Mouse (Mus musculus) heart, postnatal 36 days (tissue): ENCODE data around the gene Gtdc1. TPM values are rescaled to one million over a fixed set of nuclear protein-coding genes. Genes with fewer than 3 reads are reported as not detected.

Experiments
- DNase-seq, 2 experiments: peaks; one replicate each; pipeline ENCODE4 v3.0.0; 2021 to 2022
- intact Hi-C: fragments of 180-260 bp; cut with DNase I; formaldehyde crosslinking; loops from one replicate; pipeline ENCODE4 v1.15.1; 2025
- total RNA-seq, 2 experiments: library from RNA; stranded (reverse); gene quantifications; 2 replicates each; pipeline ENCODE4 v1.2.3; 2021

Gtdc1 gene
- total RNA-seq, 2 experiments from 2014 or later = 14.3 to 21.3 TPM

DNA sequence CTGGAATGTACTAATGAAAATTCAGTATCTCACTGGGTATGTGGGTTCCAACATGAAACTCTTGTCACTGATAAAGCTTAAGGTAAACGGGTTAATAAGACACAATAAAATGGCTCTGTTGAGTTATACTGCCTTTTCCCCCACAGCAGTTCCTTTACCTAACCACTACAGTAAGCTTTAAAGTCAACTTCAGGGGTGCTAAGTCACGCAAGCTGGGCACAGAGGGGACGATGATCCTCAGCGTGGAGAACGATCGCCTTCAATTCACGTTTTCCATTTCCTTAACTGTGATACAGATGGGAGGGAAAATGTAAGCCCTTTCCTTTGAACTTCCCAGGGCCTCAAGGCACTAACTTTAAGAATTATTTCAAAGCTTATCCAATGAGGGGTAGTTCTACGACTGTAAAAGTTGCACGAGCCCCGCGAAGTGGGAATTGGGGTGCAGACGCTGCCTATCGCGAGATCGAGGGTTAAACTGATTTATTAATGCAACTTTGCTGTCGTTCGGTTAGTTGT is 1.2 kb downstream of the Gtdc1 start:
- intact Hi-C loops = loop anchor here (2.0 to 10.0 kb wide), 3 partner anchors 185 to 1519 kb away; no protein-coding TSS in a partner anchor
- no peak for DNase-seq

DNA sequence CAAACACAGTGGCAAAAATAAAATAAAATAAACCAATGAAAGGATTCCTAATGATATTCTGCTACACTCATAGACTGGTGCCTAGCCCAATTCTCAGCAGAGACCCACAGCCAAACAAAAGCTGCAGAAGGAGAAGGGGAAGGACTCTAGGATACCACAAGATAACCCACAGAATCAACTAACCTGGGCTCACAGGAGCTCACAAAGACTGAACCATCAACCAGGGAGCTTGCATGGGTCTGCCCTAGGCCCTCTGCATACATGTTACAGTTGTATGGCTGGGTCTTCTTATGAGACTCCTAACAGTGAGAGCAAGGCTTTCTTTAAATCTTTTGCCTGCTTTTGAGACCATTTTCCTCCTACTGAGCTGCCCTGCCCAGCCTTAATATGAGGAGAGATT is 2.8 kb downstream of the Gtdc1 start:
- intact Hi-C loops = loop anchor here (10.0 kb wide), 2 partner anchors 370 to 1520 kb away; no protein-coding TSS in a partner anchor
- no peak for DNase-seq

DNA sequence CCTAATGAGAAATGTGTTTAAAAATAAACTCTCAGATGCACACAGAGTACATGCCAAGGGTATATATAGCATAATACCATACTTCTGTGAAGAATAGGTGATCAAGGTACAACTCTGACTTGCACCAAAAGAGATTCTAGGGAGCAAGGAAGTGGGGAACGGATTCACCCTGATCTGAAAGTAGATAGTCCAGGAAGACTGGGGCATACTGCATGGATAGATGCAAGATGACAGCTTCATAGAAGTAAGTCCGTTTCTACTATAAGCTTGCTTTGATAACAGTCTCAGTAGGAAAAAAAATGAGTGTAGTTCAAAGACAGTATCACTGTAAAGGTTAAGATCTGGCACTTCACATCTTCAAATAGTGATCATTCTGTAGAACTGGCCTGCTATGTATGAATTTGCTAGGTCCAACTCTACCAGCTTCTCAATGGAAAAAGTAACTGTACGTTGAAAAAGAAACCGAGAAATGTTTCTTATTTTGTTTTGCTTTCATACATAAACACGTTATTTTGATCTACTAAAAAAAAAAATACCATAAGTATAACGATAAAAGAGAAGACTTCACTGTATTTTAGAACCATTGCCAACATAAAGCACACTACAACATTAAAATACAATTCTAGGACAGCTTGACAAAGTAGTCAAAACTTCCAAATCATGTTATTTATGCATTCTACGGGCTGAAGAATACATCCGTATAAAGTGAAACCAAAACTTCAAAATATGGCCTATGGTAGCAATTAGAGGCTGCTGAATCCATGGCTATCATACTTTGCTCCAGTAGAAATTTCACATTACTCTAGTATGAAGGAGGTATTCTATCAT is 4.2 kb downstream of the Gtdc1 start:
- intact Hi-C loops = loop anchor here (10.0 kb wide), 2 partner anchors 368 to 1522 kb away; no protein-coding TSS in a partner anchor
- DNase-seq = no peak

DNA sequence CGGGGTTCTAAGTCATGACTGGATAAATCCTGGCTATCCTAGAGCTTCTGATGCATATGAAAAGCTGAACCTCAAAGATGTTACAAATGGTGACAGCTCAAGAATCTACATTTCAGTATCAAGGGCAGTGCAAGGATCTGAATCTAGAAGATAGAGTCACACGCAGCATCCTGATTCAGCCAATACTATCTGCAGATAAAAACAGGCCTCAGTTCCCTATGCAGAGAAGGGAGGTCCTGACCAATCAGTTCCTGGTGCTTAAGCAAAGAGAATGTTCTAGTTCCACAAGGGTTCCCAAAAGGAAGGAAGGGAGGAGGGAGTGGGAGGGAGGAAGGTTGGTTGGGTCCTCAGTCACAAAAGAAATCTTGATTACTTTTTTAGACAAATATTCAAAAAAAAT is 5.0 kb downstream of the Gtdc1 start:
- intact Hi-C loops = loop anchor here (10.0 kb wide), 2 partner anchors 368 to 1522 kb away; no protein-coding TSS in a partner anchor
- DNase-seq = no peak

DNA sequence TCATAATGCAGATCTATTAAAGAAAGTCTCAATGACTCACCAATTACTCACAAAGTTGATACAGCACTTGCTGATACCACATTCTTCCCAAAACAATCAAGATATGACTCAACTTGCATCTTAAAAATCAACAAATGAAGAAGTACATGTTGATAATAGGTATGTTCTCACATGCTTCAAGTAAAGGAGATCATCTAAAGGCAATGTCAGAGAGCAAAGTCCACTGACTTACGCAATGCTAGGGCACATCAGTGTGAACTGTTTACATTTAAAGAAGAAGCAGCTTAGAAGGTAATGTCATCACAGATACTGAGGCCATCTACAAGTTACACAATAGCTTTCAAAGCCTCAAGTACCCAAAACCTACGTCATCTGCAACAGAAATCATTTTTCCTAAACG is 7.0 kb downstream of the Gtdc1 start:
- intact Hi-C loops = loop anchor here (10.0 kb wide), 2 partner anchors 366 to 1524 kb away; no protein-coding TSS in a partner anchor
- DNase-seq = no peak

DNA sequence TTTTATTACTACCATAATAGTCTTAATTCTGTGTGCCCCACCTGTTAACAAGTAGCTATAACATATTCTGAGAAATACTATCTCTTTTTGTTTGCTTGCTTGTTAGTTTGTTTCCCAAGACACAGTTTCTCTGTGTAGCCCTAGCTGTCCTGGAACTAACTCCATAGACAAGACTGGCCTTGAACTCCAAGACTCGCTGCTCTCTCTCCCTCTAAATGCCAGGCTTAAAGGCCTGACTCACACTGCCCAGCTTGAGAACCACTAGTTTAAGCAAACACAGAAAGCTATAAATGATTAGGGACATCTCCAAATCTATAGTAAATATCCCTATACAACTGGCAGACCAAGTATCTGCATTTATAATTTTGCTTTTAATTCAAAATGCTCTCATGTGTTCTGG is 8.1 kb downstream of the Gtdc1 start:
- intact Hi-C loops = loop anchor here (5.0 kb wide), 1 partner anchor 1738 kb away; no protein-coding TSS in a partner anchor
- no peak for DNase-seq

DNA sequence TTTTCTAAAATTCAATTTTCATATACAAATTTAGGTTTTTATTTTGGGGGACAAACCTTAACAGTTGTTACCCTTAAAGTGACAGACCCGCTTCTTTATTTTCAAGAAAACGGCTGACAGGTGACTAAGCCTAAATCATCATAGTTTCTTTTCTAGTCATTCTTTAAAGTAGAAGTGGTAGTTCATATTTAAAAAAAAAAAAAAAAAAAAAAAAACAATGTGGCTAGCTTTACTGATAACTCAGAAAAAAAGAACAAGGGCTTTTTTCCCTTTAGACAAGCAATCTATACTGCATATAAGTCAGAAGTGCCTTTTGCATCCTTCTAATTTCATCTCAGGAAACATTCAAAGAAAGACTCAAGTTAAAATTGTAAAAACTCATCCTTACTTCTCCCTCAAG is 8.7 kb downstream of the Gtdc1 start:
- intact Hi-C loops = loop anchor here (5.0 kb wide), 1 partner anchor 1739 kb away; no protein-coding TSS in a partner anchor
- DNase-seq = no peak

DNA sequence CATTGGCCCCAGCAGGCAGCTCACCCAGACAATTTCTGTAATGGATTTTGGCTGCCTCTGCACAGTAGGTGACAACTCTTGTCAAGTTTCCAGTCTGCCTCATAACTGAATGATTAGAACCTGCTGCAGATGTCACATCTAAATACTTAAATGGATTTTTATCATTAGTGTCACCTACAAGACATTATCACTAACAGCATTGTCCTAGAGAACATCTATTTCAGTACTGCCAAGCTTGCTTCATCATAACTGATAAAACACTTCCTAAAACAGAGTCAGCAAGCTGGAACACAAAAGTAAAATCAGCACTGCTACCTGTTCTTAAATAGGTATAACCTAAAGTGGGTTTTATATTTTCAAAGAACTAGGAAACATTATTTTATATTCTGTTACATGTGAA is 11.2 kb downstream of the Gtdc1 start:
- DNase-seq = no peak
- intact Hi-C loops = loop anchor here (5.0 kb wide), 1 partner anchor 1741 kb away; no protein-coding TSS in a partner anchor

DNA sequence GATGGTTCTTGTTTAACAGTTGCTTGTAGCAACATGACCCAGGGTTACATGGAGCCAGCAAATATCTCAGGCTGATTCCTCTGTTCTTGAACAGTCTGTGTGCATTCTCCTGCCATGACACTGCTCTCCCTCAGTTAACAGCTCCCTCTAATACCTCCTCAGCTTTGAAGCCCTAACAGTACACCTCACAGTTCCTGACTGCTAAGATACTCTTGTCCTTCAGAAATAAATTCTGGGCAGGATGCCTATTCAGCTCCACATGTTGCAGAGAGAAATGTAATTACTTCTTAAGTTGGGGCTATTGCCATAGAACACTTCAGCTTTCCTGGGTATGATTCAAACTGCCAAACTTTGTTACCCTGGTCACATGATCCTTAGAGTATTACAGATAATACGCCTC is 29.7 kb downstream of the Gtdc1 start:
- intact Hi-C loops = no loop called here
- DNase-seq = no peak

DNA sequence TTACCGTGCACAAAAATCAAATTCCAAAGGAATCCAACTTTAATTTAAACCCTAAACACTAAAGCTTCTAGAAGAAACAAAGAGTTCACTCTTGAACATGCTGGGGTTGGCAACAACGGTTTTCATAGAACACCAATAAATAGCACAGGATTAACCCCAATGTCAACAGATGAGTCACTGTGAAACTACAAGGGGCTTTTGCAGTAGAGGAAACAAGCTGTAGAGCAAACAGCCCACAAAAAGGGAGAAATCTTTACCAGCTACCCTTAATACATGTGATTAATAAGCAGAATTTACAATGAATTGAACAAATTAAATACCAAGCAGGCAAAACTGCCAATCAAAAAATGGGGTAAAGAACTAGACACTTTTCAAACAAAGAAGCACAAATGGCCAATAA is 53.7 kb downstream of the Gtdc1 start:
- DNase-seq = no peak
- intact Hi-C loops = no loop called here

DNA sequence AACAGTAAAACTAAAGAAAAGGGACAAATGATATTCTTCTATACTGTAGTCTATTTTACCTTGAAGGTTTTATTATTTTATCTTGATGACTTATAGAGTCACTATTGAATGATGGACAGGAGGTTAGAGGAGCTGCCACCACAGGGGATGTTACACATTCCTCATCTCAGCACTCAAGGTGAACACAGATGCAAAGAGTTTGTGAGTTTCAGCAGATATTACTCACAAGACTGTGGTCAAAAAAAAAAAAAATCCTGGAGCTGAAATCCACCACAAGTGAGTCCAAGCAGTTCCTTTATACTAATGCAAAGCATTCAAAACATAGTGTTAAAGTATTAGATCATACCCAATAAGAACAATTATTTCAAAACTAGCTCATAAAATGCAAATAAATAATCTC is 62.7 kb downstream of the Gtdc1 start:
- intact Hi-C loops = no loop called here
- no peak for DNase-seq

DNA sequence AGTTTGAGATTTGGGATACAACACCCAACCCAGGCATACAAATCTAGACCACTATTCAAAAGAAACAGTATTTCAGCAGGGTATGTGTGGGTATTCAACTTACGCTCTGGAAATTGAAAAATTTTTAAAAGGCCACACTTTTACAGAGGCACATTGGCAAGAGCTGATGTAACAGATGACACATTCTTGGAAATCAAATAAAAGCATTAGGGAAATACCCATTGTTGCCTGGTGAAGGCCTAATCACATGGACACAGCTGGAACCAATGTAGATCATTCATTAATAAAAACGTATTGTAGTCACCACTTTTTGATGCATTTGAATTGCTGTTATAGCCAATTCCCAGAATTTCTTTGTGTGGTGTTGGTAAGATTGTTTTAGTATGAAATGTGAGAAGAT is 73.0 kb downstream of the Gtdc1 start:
- DNase-seq = no peak
- intact Hi-C loops = no loop called here

DNA sequence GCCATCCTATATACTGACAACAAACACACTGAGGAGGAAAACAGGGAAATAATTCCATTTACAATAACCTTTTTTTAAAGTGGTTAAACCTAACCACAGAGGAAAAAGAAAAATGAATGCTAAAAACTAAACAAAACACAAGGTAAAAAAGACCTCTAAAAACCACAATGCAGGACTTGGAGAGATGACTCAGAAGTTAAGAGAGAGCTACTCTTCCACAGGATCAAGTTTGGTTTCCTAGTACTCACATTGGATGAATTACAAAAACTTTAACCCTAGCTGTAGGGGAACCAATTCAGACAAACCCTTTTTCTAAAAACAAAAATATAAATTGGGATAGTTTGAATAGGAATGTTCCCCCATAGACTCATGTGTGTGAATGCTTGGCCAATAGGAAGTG is 77.8 kb downstream of the Gtdc1 start:
- intact Hi-C loops = no loop called here
- no peak for DNase-seq

DNA sequence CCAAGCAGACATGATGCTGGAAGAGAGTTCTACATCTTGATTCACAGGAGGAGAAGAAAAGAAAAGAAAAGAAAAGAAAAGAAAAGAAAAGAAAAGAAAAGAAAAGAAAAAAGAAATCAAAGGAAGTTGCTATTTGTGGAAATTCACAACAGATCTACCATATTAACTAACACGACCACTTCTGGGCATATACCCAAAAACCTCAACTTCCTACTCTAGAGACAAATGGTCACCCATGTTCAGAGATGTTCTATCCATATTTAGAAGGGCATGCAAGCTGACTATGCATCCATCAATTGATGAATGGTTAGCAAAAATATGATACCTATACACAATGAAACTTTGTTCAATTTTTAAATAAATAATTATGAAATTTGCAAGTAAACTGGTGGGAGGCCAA is 79.3 kb downstream of the Gtdc1 start:
- DNase-seq = no peak
- intact Hi-C loops = no loop called here

DNA sequence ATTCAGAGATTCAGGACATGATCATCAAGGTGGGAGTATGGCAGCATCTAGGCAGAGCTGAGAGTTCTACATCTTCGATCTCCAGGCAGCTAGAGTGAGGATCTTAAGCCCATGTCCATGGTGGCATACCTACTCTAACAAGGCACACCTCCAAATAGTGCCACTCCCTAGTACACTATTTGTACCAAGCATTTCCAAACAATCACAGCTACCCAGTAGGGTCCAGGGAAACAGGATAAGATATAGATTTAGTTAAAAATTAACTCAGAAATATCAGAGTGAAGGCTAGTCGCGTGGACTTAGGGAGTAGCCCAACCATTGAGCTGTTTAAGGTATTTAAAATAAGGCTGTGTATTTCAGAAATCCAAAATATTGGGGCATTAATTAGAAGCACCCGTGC is 82.0 kb downstream of the Gtdc1 start:
- DNase-seq = no peak
- intact Hi-C loops = no loop called here

DNA sequence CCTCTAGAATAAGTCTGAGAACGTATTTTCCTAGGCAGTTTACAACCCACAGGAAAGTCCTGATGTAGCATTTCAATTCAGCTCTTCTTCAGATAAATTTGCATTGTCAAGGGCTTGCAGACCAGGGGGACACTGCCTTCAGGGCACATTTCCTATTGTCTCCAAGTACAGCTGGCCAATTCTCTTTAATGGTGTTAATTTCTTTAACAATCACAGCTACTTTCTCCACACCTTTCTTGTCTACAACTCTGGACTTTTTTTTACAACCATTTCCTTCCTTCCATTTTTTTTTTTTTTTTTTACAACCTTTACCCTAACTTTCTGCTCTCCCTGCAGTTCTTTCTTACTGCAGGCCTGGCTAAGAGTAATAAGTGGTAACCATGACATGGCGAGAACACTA is 97.7 kb downstream of the Gtdc1 start:
- intact Hi-C loops = no loop called here
- no peak for DNase-seq

DNA sequence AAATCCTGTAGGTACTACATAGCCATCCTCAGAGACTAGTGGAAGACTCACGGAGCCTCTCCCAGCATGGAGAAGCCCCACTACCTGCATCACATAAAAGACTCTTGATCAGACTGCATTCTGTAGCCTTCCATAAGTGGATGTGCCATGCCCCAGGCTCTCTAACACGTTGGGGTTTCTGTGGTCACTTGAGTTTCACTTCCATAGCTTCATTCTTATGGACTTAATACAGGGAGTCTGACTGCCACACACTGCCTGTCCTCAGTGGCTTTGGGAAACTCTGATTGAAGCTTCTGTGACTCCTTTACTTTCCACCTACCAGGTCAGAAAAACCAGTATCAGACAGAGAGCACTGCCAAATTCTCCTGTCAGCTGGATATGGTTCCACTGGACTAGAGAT is 98.1 kb downstream of the Gtdc1 start:
- DNase-seq = no peak
- intact Hi-C loops = no loop called here

DNA sequence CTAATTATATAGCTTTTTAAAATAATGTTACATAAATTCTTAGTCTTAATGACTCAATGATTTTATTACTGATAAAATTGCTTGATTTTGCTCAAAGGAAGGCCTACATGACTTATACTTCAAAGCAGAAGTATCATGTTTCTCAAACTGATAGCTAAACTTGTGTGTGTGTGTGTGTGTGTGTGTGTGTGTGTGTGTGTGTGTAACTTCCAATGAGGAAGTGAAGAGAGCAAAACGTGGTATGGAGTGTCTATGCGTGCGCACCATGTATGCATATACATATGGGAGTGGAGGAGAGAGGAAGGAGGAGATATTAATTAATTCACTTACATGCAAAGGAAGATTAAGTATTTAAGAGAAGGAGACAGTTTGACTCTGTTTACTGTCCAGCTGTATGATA is 100.8 kb downstream of the Gtdc1 start:
- DNase-seq = no peak
- intact Hi-C loops = no loop called here

DNA sequence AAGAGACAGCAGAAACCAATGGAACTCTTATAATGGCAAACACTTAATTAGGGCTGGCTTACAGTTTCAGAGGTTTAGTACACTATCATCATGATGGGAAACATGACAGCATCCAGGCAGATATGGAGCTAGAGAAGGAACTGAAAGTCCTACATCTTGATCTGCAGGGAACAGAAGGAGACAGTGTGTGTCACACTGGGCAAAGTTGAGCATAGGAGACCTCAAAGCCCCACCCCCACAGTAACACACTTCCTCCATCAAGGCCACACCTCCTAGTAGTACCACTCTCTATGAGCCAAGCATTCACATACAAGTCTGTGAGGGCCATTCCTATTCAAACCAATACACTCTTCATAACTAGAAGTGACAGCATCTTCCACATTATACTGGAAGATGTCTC is 109.7 kb downstream of the Gtdc1 start:
- intact Hi-C loops = no loop called here

DNA sequence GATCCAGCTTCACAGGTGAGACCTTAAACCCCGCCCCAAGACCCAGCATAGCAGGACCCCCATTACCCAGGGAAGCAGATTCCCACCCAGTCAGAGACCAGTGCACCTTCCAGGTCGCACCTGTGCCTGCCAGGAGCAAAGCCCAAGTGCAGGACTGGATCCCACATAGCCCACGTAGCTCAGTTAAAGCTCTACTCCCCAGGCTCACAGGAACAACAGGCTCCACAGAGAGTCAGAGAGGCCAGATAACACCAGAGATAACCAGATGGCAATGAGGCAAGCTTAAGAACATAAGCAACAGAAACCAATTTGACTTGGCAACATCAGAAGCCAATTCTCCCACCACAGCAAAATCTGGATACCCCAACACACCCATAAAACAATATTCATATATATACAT is 113.7 kb downstream of the Gtdc1 start:
- DNase-seq = no peak
- intact Hi-C loops = no loop called here

More for the DNA sequence above, 109.7 kb downstream of the Gtdc1 start:
- no peak for DNase-seq

DNA sequence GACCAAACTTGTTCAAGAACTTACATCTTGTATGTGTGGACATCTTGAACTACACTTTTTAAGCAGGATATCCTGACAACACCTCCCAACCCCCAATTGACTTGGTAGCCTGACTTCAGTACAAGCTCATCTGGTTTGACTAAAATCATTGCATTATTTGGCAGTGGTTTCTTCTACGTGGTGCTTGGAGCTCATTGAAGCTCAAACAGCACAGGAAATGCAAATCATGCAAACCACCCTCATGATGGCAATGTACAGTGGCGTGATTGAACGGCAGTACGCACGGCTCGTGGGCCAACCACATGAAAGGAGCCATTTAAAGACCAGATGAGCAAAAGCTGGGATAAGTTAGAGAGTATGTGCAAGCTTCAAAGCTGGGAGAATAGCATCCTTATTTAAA is 123.0 kb downstream of the Gtdc1 start:
- intact Hi-C loops = no loop called here
- DNase-seq = no peak

DNA sequence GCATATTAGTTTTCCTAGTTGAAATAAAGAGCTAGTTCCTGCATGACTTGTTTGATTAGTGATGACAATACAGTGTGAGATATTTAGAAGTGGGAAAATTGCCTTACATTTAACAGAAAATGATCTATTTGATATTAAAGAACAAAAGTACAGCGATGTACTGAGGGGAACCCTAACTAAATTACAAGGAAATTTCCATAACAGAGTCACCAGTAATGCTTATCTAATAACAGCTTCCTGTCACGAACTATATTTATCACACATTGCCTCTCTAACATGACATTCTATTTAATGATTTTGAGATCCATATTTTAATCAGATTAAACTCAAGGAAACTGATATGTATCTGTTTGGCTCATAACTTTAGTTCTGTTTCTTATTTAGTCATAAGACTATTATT is 126.1 kb downstream of the Gtdc1 start:
- DNase-seq = no peak
- intact Hi-C loops = no loop called here
